ENCODE assay signal across 19 mouse cellular contexts in the genomic region with DNA sequence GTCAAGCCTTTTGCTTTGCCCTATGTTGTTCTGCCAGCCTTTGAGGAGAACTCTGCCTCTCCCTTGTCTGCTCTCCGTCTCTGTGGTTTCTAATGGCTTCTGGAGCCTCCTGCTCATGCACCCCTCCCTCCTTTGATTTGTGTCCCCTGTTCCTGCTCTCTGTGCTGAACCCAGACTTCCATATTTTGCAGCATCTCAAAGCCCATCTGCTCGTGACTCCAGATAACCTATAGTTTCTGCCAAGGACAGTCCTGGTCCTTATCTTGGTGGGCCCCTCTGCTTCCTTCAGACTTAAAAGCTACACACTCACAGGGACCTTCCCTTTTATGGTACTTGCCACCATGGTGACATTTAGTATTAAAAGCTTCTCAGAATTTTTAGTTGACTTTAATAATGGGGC.
DNase-seq lines count a peak whose midpoint lies in the region; ATAC-seq and TF ChIP-seq lines count a peak whose summit lies in the region.
"Had no signal": no experiment of that assay in that cellular context is flagged by ENCODE, and none has a peak within 500 bp of the region (broad histone marks: within the 10 kb centered on the region; RNA-seq: fewer than 3 reads in every experiment).

No protein-coding gene starts in this region.

- no peak for TF ChIP-seq POLR2A in testis, adult 2 months (IDR thresholded peaks at IDR 0.05; ENCODE audit: control insufficient read depth, low read depth, low read length)

- H3K4me3 ChIP-seq in testis, adult 2 months (ENCODE audit: control insufficient read depth, low read depth, low read length), result no peak overlapping the region
- no peak overlapping the region for H3K4me3 ChIP-seq in liver, embryonic 14.5 days (ENCODE audit: insufficient read depth in 1 of 2, low read depth in 2 of 2, low read length in 2 of 2)
- H3K4me3 ChIP-seq: embryonic facial prominence, embryonic 15.5 days; forebrain, embryonic 12.5 days; gastrocnemius, adult 2 months; hindbrain, embryonic 10.5 days; midbrain, embryonic 15.5 days; neural tube, embryonic 15.5 days had no signal

- ATAC-seq in erythroblast, adult 5-6 weeks (replicated peaks; ENCODE audit: low FRiP score, poor library complexity, severe bottlenecking), result peak; percentile 60
- ATAC-seq in liver, embryonic 14.5 days (ENCODE audit: insufficient read depth), result peak; percentile 89
- ATAC-seq: midbrain, embryonic 15.5 days had no signal

- H3K9me3 ChIP-seq in liver, embryonic 14.5 days (ENCODE audit: control insufficient read depth, low read length), result no peaks in the 10 kb centered on the region
- H3K9me3 ChIP-seq: embryonic facial prominence, embryonic 15.5 days; forebrain, embryonic 12.5 days; hindbrain, embryonic 10.5 days; midbrain, embryonic 15.5 days; neural tube, embryonic 15.5 days had no signal

- TF ChIP-seq EP300 in liver, embryonic 14.5 days (IDR thresholded peaks at IDR 0.05; ENCODE audit: low read depth), result peak; percentile 73

- peaks cover 4% of the 10 kb centered on the region for H3K4me1 ChIP-seq in testis, adult 2 months (ENCODE audit: control insufficient read depth, insufficient read depth, low read length)
- peaks cover 24 to 29% of the 10 kb centered on the region in 2 experiments for H3K4me1 ChIP-seq in liver, embryonic 14.5 days (replicated peaks; ENCODE audit: control insufficient read depth in 2 of 2, insufficient read depth in 2 of 2, low read length in 1 of 2)
- H3K4me1 ChIP-seq: midbrain, embryonic 15.5 days had no signal

- no peaks in the 10 kb centered on the region for H3K36me3 ChIP-seq in testis, adult 2 months (ENCODE audit: control insufficient read depth, insufficient read depth, low read length)
- no peaks in the 10 kb centered on the region for H3K36me3 ChIP-seq in liver, embryonic 14.5 days (replicated peaks; ENCODE audit: control insufficient read depth, insufficient read depth, low read depth)
- H3K36me3 ChIP-seq: embryonic facial prominence, embryonic 15.5 days; forebrain, embryonic 12.5 days; midbrain, embryonic 15.5 days; neural tube, embryonic 15.5 days had no signal

- peak overlapping the region; percentile 49; the same call in 1 of the 2 replicates for H3K27ac ChIP-seq in testis, adult 2 months (ENCODE audit: control insufficient read depth, insufficient read depth, low read depth, low read length)
- peak overlapping the region; percentile 32 for H3K27ac ChIP-seq in liver, embryonic 14.5 days
- H3K27ac ChIP-seq: embryonic facial prominence, embryonic 15.5 days; forebrain, embryonic 12.5 days; hindbrain, embryonic 10.5 days; kidney, postnatal 0 days; midbrain, embryonic 15.5 days; neural tube, embryonic 15.5 days had no signal

- 8% methylated on average over 2 of the region's 2 CpGs for WGBS in liver, embryonic 14.5 days (ENCODE audit: insufficient replicate concordance)

- no peak overlapping the region for H3K9ac ChIP-seq in liver, embryonic 14.5 days (replicated peaks)
- H3K9ac ChIP-seq: embryonic facial prominence, embryonic 15.5 days; forebrain, embryonic 12.5 days; midbrain, embryonic 15.5 days; neural tube, embryonic 15.5 days had no signal

- no peaks in the 10 kb centered on the region for H3K27me3 ChIP-seq in testis, adult 2 months (ENCODE audit: control insufficient read depth, insufficient read depth, low read length)
- H3K27me3 ChIP-seq in liver, embryonic 14.5 days (ENCODE audit: control insufficient read depth, insufficient read depth, low read length), result no peaks in the 10 kb centered on the region
- H3K27me3 ChIP-seq: embryonic facial prominence, embryonic 15.5 days; forebrain, embryonic 12.5 days; midbrain, embryonic 15.5 days; neural tube, embryonic 15.5 days had no signal

- no peak for DNase-seq in testis, postnatal 10 days (ENCODE audit: low spot score)
- peak in 2 of 3 experiments; percentile 64 to 68 for DNase-seq in liver, embryonic 14.5 days (ENCODE audit: low read depth in 3 of 3, low spot score in 3 of 3)
- no peak for DNase-seq in spleen, postnatal 4 days (ENCODE audit: low spot score in 2 of 2)
- no peak for DNase-seq in cerebellum, adult 9-10 months
- no peak for DNase-seq in embryo, embryonic 11 days
- DNase-seq: adrenal gland, postnatal 36 days; cerebellum, adult 9-11 months; gastrocnemius, adult 2 months; kidney, adult 11 months; spleen, adult 18-20 months; thymus, postnatal 14 days had no signal

- no peak for TF ChIP-seq CTCF in testis, adult 2 months (IDR thresholded peaks at IDR 0.05; ENCODE audit: control insufficient read depth, insufficient read depth, insufficient replicate concordance, low read depth, low read length)
- TF ChIP-seq CTCF in liver, embryonic 14.5 days (IDR thresholded peaks at IDR 0.05; ENCODE audit: low read depth), result no peak

- H3K4me2 ChIP-seq in liver, embryonic 14.5 days (ENCODE audit: low read depth), result peak overlapping the region; percentile 45
- H3K4me2 ChIP-seq: embryonic facial prominence, embryonic 15.5 days; forebrain, embryonic 12.5 days; midbrain, embryonic 15.5 days; neural tube, embryonic 15.5 days had no signal

Comparison
In these comparisons a context has a peak if more than half of its experiments do, and no peak if none do; other contexts are left out.
1. DNase-seq: peak in liver, embryonic 14.5 days (2 of 3); none in testis, postnatal 10 days (single experiment), spleen, postnatal 4 days (0 of 2), cerebellum, adult 9-10 months (single experiment) and embryo, embryonic 11 days (single experiment).